Mouse (Mus musculus) gastrocnemius, postnatal 4 days (tissue): ENCODE measurements at regions not wholly inside any gene's neighbourhood (a gene's known extent, or its start where the extent isn't known, plus 50 kb on each side); places are given as distances from the start of the nearest gene placed in this dataset.

Experiments
- DNase-seq, 2 experiments: peaks; one replicate each; pipeline ENCODE4 v3.0.0; 2021 to 2022; ENCODE audit warnings: low spot score in 2 of 2, mixed read lengths in 2 of 2

DNA sequence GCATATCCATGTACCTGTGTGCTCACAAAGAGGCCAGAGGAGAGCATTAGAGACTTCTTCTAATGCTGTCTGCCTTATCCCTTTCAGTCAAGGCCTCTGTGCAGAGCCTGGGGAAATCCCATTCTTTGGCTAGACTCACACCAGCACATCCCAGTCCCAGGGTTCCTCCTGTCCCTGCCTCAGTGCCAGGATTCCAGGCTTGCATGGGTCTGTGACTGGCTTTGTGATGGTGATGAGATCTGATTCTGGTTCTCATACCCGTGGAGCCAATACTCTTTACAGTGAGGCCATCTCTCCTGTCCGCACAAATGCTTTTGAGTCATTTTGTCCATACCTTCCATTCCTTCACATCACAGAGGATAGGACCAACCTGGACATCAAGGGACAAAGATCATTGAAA is 230.5 kb downstream of the Gm5426 start:
- no peak for DNase-seq

DNA sequence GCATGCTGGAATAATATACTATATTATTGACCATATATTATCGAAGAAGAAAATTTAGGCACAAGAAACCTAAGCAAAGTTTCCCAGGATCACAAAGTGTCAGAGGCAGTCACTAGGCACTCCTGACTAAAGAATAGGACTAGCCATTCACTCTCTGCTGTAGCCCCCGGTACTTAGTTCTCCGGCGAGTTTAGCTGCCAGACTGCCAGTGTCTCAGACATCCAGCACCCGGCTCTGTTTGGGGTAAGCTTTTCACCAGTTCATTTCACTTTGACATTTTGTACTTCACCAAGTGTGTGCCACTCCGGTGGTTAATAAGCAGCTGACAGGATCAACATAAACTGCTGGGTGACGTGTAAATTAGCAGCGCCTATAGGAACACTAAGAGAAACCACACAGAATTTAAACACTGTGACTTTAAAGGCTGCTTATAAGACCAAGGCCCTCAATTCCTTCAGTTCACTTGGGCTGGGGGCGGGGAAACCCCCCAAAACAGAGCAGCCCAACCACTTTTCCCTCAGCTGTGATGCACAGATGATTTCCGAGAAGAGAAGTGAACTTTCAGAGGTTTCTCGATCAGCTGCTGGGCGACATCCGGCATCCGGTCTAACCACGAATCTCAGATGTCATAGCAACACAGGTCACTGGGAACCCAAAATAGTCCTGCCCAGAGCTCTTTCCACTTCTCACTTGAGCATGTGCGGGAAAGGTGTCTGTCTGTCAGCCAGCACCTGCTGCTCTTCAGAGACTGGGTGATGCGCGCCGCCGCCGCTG is 234.3 kb downstream of the Gm5426 start:
- DNase-seq = no peak

DNA sequence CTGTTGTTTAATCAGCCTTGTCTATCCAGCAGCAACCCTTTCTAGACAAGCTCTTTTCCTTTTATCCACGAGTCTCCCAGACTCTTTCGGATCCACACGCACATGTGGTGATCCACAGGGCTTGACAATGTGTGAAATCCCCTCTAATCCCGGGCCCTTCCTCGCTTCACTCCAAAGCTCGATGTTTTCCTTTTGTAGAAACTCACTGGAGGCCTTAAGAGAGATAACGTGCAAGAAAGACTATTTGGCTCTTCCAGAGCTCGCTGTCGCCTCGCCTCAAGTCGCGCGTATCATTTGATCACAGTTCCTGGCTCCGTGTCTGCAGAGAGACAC is 234.9 kb downstream of the Gm5426 start:
- no peak for DNase-seq

DNA sequence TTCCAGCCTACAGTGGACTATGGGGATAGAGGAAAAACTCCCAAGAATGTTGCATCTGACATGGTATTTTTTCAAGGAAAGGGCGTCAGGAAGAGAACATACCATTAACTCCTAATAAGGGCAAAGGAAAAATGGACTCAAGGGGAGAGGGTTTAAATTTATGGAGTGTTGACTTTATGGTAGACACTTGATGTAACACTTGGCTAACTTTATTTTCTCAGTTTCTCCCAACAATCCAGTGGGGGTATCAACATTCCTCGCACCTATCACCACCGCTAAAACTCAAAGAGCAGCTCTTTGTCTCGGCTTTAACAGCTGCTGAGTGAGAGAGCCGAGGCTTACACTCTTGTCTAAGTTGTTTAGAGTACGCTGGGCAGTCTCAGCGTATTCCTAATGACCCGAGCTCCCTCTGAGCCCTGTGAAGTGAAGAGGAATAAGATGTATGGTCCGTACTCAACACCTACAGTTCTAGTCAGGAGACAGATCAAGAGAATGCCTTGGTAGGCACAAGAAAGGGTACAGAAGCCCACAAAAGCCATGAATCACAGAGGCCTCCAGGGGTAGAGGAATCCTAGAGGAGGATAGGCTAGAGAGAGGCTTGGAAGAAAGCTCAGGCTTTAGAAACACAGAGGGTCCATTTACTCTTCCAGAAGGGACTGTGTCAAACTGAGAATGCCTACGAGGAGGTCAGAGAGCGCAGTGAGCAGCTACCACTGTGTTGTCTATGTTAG is 236.4 kb downstream of the Gm5426 start:
- DNase-seq = no peak

DNA sequence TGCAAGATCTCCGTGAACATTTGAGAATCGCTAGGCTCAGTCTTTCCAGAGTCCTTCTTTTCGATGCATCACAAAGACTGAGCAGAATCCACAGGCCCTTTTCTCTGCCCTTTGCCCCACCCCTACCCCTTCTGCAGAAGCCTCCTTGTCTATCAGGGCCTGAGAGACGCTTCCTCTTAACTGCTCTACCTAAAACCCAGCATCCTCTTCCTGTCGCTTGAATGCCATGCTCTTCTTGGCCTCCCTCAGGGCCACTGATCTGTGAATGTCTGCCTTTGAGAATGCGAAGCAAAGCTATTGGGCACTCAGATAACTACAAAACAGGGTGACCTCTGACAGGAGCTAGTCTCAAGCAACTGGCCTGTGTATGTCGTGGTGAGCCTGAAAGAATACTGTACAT is 237.1 kb downstream of the Gm5426 start:
- no peak for DNase-seq

DNA sequence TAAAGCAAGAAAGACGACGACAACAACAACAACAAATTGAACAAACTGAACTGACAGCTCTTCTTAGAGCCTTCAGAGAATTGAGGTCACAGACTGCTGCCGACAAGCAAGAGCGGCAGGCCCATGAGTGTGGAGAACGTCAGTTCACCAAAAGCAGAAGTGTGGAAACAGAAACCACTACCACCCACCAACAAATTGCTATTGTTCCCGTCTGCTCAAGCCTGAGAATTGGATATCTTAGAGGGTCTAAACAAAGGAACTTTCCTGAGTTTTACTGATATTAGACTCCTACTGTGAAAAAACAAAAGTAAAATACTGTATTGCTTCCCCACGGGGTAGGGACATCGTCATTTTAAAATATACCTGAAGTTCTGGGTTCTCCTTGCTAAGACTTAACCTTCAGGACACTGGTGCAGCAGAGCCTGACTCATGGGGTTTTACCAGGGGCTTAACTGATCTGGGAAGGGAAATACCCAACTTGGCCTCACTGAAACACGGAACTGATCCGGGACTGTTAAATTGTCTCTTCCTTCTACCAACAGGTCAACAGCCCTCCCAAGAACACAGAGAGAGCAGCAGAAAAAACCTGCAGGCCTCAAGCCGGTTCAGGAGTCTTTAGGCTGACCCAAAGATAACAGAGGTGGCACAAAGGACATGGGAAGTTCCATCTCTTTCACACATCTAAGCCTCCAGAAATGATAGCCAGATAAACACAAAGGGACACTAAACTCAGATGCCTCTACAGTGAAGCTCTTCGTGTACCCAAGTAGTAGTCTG is 238.1 kb downstream of the Gm5426 start:
- DNase-seq = no peak

DNA sequence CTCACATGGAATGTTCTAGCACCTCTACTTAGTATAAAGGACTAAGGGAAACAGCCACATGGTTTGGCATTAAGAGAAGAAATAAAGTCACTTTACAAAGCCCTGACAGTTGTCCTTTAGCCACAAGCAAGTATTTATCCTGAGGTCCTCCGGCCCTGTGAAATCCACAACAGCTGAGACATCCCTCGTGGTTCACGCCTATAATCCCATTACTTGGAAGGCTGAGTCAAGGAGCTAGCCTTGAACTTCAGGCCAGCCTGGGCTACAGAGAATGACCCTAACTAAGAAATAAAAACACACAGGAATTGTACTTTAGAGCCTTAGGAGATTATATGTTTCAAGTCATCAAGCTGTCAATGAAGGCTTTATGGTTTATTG is 238.7 kb downstream of the Gm5426 start:
- no peak for DNase-seq

DNA sequence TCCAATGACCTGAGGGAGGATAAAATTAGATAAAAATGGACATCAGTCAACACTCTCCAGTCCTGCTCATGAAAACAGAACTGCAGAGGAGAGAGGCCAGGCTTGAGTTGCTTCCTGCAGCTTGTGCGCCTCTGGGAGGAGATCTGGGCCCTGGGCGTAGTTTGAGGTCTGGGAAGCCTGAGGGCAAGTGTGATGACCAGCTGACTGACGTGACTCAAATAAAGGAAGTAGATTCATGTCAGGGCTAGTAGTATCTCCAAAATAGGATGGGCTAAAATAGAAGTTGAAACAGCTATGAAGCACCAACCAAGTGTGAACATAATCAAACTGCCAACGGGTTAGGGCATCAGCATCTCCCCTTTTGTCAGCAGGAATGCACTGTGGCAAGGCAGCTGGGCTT is 239.3 kb upstream of the Btg1 start:
- DNase-seq = no peak

DNA sequence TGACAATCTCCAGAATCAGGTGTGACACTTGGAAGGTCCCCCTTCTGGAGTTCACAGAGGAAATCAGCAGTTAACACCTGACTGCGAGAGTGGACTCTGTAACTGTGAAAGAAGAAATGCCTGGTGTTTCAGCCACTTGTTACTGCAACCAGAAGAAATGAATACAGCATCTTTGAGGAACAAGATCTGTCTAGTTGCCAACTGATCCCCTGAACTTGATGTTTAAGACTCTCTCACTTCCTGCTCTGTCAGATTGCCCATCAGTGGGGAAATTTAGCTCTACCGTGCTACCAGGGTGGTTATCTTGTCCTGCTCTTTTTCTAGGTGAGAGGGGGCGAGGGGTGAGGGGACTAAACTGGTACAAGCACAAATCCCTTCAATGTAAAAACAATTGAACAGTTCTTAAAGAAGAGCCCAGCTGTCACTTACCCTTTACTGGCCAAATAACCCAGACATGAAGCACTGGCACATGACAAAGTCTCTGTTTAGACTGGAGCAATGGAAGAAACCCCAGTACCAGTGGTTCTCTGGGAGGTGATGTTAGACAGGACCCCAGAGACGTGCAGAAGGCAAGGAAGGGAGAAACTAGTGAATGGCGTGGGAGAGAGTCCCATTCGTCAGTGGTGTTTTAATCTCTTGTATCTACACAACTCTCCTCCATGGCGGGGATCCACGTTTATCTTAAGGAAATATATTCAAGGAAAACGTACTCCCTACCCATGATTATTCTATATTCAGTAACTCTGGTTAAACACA is 237.6 kb upstream of the Btg1 start:
- no peak for DNase-seq

DNA sequence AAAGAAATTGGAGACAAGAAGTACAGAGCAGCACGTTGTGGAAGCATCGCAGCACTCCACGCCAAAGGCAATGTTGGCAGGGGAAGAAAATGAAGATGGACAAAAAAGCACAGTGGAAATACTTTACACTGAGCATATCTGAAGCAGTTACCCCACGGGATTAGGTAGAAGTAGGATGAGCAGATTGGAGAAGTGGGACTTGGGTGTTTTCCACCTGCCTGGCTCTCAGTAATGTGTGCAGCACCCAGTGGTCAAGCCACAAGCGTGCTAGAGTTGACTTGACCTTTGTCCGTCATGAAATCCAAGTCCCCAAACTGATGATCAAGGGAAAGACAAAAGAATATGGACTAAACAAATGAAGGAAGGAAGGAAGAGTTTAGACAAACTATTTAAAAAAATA is 235.1 kb upstream of the Btg1 start:
- DNase-seq = no peak

DNA sequence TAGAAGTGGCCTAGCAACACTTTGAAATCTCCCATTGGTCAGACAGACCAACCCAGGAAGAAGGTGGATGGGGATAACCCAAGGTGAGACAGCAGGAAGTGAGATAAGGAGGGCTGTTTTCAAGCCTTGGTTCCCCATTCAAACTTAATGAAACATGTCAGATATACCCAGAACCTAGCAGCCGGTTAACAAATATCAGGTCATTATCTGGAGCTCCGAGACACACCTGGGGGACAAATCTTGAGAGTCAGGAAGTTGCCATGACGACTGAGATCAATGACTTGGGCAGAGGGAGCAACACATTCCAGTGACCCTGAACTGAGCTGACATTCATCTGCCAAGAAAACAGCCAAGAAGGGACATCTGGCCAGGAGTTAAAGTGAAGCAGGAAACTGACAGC is 225.1 kb upstream of the Btg1 start:
- no peak for DNase-seq

DNA sequence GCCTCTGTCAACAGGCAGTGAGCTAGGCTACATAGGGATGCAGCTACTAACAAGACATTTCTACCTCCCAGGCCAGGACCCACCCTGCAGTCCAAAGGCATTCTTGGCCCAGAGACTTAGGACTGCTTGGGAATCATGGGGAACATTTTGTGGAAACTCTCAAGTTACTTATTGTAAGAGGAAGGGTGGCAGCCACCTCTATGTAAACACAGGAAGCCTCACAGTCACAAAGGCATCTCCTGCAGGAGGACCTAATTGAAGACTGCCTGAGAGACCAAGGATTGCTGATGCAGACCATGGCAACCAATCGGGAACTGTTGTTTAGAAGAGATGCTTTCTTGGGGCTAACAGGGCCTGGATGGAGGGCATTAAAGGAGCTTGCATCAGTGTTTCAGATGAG is 224.0 kb upstream of the Btg1 start:
- no peak for DNase-seq

DNA sequence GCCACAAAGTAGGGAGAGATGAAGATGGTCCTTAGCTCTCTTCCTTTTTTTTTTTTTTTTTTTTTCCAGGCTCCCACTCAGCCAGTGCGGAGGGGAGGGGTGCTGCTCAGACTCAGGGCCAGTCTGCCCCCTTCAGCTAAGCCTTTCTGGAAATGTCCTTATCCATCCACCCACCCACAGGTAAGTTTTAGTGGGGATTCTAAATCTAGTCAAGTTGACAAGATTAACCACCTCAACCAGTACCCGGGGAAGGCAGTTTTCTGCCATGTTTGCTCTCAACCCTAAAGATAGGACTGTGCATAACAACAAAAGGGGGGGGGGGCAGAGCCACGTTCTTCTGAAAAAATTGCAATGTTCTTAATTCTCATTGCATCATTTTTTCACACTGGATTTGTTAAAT is 222.6 kb upstream of the Btg1 start:
- no peak for DNase-seq

DNA sequence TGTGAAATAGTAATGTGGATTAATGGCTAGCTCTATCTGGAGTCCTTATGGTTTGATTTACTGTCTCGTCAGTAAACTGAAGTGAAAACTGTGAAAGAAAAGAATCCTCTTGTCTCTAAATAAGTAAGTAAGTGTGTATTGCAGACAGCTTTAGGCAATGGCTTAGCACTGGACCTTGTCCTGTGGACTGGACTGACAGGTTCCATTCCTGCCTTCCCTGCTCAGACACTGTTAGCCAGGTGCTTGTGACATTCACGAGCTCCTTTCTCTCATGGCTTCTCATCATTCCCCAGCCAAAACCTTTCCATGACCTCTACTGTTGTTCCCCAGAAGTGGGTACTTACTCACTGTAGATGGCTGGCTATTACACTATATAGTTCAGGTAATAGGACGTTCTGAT is 221.8 kb upstream of the Btg1 start:
- no peak for DNase-seq

DNA sequence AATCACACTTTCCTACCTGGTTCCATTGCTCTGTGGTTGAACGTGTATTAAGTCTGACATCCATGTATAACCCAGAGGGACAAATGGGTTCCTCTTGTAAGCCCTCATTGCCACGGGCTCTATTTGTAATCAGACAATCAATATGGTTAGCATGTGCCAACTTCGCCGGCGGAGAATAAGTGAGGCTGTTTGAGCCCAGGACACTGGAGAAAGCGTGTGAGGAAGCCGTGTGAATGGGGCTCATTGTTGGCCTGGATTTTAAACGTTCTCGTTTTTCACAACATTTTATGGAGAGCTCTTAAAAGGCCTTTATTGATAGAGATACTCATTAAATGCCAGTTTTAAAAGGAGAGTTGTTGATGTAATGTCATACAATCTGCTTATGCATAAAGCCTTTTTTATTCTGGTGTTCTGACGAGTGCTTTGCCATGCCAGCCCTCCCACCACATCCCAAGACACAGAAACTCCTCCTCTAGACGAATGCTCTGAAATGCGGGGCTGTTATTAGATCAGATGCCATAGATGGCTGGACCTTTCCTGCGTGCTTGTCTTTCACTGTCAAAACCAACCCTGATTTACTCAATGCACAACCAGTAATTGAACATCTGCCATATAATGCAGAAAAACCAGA is 218.8 kb upstream of the Btg1 start:
- DNase-seq = no peak

DNA sequence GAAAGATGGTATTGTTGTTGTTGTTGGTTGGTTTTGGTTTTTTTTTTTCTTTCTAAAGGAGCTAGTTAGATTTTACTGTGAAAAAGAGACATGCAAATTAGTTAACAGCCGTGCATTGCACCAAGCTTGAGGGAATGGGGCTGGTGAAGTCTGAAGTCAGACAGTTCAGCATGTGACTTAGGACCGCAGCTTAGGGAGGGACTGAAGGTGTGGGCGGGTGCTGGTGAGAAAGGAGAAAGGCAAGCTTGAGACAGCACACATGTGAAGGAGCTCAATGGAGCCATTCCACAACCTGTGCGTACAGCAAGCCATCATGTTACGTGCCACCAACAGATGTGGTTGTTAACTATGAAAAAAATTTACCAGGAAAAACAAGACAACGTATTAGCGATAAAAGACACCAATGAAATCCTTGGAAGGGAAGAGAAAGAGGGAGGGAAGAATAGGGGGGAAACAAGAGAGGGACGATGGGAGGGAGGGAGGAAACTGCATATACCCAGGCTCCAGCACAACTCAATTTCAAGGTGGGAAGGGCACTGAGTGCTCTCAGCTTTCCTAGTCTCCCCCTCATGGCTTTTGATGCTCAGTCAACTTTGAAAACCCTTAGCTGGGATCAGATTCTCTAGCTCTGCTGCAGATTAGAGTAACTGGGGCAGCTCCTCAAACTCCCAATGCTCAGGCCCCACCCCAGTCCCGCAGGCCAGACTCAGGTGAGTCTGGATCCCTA is 218.1 kb upstream of the Btg1 start:
- no peak for DNase-seq

DNA sequence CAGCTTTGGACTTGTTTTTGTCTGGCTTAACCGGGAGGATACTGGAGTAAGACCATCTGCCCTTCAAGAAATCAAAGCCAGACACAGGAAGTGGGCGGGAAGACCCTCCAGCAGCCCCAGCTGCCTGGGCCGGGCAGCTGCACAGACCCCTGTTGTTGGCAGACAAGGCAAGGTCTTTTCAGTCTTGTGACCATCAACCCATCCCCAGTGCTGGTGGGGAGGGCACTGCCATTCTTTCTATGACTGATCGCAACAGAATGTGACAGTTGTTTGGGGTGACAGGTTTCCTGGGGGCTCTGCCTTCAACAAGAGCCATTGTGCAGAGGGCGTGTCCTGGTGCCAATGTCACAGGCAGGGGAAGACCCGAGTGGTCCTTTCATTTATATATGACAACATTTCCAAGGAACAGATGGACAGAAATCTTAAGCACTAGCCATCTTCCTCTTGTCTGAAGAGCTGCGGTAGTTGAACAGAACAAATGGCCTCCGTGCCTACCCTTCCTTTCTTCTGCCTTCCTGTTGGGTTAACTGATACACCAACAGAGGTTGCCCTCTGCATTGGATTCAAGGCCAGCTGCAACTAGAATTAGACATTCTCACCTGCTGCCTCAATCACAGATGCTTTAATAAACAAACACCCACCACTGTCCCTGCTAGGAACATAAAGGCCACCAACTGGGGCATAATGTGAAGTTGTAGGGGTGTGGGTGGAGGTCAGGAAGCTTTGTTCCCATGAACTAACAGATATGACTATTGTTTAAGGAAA is 217.0 kb upstream of the Btg1 start:
- DNase-seq = peak in 1 of 2 experiments; percentile 11

DNA sequence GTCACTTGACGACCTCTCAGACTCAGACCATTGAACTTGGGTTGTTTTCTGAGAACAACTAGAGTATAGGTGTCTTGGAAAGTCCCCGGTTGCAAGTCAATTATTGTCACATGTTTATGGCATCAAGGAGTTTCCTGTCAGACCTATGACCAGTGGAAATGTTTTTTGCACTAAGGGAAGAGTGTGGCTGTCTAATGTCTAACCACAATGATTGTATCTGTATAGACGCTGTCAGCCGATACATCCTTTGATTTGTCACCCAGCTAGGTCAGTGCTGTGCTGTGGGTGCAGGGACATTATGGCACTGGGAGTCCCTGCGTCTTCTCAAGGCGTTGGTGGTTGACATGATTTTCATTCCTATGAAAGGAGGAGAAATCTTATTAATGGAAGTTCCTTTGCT is 216.0 kb upstream of the Btg1 start:
- DNase-seq = no peak

DNA sequence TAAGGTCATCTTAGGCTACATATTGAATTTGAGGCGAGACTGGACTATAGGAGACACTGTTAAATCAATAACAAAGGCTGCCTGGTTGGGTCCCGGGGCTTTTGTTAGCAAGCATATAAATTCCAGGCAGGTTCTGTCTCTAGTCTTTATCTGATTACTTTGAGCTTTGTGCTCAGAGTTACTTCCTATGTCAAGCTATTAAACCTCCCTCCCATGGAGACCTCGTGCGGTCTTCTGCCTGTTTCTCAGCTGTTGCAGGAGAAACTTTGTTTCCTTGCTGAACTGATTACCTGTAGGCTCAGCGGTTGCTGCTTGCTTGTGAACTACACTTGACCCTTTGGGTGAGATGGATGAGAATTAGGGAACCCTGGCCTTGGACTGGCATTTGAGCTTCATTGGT is 210.5 kb upstream of the Btg1 start:
- no peak for DNase-seq

DNA sequence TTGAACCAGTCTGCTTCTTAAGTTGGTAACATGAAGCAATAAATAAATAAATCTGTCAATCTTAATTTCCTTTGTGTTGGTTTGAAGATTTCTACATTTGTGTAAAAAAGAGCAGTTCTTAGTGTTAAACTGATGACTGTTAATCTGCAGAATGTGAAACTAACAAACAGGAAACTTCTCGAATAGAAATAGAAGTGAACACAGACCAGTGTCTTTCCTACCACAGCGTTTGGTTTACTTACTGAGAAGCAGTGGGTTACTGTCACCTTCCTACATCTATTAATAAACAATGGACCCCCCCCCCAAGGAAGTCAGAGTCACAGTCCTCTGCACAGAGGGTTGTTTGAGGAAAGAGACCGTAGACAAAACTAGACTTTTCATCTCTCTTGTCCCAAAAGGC is 209.0 kb upstream of the Btg1 start:
- no peak for DNase-seq
